Mouse (Mus musculus): ENCODE measurements at regions not wholly inside any gene's neighbourhood (a gene's known extent, or its start where the extent isn't known, plus 50 kb on each side); places are given as distances from the start of the nearest gene placed in this dataset.

DNA sequence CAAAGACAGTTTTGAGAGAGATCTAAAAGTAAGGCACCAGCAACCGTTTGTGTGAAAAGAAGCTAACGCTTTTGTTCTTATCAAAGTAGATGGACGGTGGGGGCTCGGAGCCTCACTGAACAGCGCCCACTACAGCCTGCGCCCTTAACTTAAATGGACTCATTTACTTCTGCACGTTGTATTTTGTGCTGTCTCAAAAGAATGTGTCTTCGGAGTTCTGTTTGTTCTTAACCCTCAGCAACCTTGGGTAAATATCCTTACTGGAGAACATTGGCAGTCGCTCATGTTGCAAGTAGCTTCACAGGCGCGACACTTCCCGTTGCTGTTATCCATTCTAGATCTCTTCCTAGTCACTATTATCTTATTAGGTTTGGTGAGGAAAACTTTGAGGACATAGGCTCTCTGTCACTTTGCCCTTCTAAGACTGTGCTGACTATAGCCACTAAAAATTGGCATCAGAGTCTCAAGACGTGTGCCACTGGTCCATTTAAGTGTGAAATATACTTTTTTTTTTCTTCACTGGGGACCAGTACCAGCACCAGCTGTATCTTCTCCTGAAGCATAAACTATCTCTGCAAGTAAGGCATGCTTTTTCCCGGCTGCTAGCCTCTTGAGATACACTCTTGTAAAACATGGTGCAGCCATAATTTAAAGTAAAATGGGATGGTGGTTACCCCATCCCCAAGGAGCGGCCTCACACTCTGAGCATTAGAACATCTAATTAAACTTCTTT lies 507.0 kb upstream of the Kif2a start:
- TF ChIP-seq MAFK (IDR thresholded peaks at IDR 0.05; ENCODE audit: insufficient read depth, low read depth, low read length) (no peak), ZNF384 (IDR thresholded peaks at IDR 0.05; ENCODE audit: low read depth, low read length) (no peak), ZC3H11A (IDR thresholded peaks at IDR 0.05; ENCODE audit: borderline replicate concordance, low read depth, low read length) (no peak), HCFC1 (IDR thresholded peaks at IDR 0.05; ENCODE audit: borderline replicate concordance, insufficient read depth, low read length) (no peak), CHD2 (IDR thresholded peaks at IDR 0.05; ENCODE audit: low read depth, low read length) (no peak)
- in situ Hi-C loops (cut with MboI; ENCODE audit: low sequenced_read_pairs in 2 of 2, unreplicated experiment in 2 of 2) = no loop called here

DNA sequence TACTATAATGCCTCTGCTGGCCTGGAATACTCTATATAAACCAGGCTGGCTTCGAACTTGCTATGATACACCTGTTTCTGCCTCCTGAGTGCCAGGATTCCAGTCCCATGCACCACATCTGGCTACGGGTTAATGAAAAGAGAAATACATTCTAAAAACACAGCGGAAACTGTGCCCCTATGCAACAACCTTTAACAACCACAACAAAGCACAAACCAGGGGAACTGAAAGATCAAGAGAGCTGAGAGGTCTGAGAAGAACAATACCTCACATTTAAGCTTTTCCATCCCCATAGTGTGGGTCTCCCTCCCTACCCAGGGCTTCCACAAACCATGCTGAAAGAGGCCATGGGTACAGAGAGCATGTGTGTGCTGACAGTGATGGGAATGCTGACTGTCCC lies 501.0 kb upstream of the Kif2a start:
- DNase-seq (ENCODE audit: low read depth, low spot score) = no peak
- TF ChIP-seq MAFK (IDR thresholded peaks at IDR 0.05; ENCODE audit: insufficient read depth, low read depth, low read length) (no peak), CHD2 (IDR thresholded peaks at IDR 0.05; ENCODE audit: low read depth, low read length) (no peak)
- Histone ChIP-seq H3K4me3 (ENCODE audit: insufficient read depth in 1 of 2, low read depth in 1 of 2, low read length in 2 of 2, poor library complexity in 1 of 2, severe bottlenecking in 1 of 2) (no peak overlapping the region), H3K27ac (ENCODE audit: insufficient read depth, low read depth, low read length, poor library complexity, severe bottlenecking) (no peak overlapping the region), H3K36me3 (ENCODE audit: control insufficient read depth, insufficient read depth, low read length, poor library complexity, severe bottlenecking) (no peaks in the 10 kb centered on the region), H3K9me3 (ENCODE audit: control insufficient read depth, insufficient read depth, low read depth, low read length) (no peaks in the 10 kb centered on the region), H3K4me1 (ENCODE audit: control insufficient read depth in 2 of 2, insufficient read depth in 2 of 2, low read length in 2 of 2, poor library complexity in 1 of 2) (no peaks in the 10 kb centered on the region), H3K9ac (ENCODE audit: insufficient read depth, low read depth, low read length, poor library complexity, severe bottlenecking) (no peak overlapping the region)
- in situ Hi-C loops (cut with MboI; ENCODE audit: low sequenced_read_pairs in 2 of 2, unreplicated experiment in 2 of 2) = no loop called here

More for the DNA sequence above, 507.0 kb upstream of the Kif2a start:
- no peak overlapping the region for H3K4me3 ChIP-seq (ENCODE audit: insufficient read depth in 1 of 2, low read depth in 1 of 2, low read length in 2 of 2, poor library complexity in 1 of 2, severe bottlenecking in 1 of 2)
- no peaks in the 10 kb centered on the region for H3K36me3 ChIP-seq (ENCODE audit: control insufficient read depth, insufficient read depth, low read length, poor library complexity, severe bottlenecking)
- peaks cover 0 to 1% of the 10 kb centered on the region in 2 experiments; a peak in 1 of 4 replicates for H3K4me1 ChIP-seq (ENCODE audit: control insufficient read depth in 2 of 2, insufficient read depth in 2 of 2, low read length in 2 of 2, poor library complexity in 1 of 2)
- no peak for DNase-seq (ENCODE audit: low read depth, low spot score)
- H3K27ac ChIP-seq (ENCODE audit: insufficient read depth, low read depth, low read length, poor library complexity, severe bottlenecking) = no peak overlapping the region
- H3K9me3 ChIP-seq (ENCODE audit: control insufficient read depth, insufficient read depth, low read depth, low read length) = no peaks in the 10 kb centered on the region
- H3K9ac ChIP-seq (ENCODE audit: insufficient read depth, low read depth, low read length, poor library complexity, severe bottlenecking) = no peak overlapping the region

DNA sequence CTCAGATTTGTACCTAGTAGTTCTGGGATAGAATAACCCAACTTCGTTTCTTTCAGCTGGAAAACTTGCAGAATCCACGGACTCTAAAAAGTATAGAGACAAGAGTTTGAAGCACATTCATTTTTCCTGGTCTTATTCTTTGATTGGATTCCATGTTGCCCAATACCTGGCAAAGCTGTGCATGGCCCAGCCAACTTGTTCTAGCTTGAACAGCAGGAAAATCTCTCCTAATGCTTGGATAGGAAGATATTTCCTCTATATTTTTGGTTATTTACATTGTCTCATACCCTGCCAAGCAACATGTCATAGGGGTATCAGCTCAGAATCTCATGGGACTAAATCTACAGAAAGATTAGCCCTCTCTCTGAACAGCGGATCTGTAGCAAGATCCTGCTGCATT lies 492.3 kb upstream of the Kif2a start:
- in situ Hi-C loops (cut with MboI; ENCODE audit: low sequenced_read_pairs in 2 of 2, unreplicated experiment in 2 of 2) = no loop called here

DNA sequence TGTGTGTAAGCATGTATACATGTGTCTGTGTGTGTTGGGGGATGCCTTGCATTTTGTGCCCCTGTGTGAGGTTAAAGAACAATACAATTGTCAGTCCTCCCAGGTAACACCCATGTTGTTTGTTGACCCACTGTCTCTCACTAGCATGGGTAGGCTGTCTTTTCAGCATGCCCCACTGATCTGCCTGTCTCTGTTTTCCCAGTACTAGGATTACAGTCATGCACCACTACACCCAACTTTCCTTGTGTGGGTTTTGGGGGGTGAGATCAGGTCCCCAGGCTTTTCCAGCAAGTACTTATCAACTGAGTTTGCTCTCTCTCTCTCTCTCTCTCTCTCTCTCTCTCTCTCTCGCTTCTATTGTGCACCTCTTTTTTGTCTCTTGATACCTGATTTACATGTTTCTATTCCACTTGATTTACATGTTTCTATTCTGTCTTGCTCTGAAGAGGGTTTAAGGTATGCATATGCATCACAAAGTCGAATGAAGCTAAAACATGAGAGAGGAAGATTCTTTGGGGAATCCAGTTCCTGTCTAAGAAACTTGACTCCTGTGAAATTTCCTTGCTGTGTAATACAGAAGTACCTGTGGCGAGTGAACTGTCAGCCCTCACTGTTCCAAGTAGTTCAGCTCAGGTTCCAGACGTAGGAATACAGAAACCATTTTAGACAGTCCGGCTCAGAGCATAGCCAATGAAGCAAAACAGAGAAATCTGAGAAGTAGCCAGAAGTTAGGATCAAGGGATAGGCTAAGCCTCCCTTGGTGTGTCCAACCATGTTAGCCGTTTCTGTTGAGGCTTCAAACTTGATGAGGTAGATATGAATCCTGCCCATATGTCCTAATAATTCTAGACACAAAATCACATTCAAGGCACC lies 491.6 kb upstream of the Kif2a start:
- Histone ChIP-seq H3K9me3 (ENCODE audit: control insufficient read depth, insufficient read depth, low read depth, low read length) (no peaks in the 10 kb centered on the region), H3K27ac (ENCODE audit: insufficient read depth, low read depth, low read length, poor library complexity, severe bottlenecking) (no peak overlapping the region), H3K9ac (ENCODE audit: insufficient read depth, low read depth, low read length, poor library complexity, severe bottlenecking) (no peak overlapping the region), H3K4me1 (ENCODE audit: control insufficient read depth in 2 of 2, insufficient read depth in 2 of 2, low read length in 2 of 2, poor library complexity in 1 of 2) (no peaks in the 10 kb centered on the region), H3K4me3 (ENCODE audit: insufficient read depth in 1 of 2, low read depth in 1 of 2, low read length in 2 of 2, poor library complexity in 1 of 2, severe bottlenecking in 1 of 2) (no peak overlapping the region), H3K36me3 (ENCODE audit: control insufficient read depth, insufficient read depth, low read length, poor library complexity, severe bottlenecking) (no peaks in the 10 kb centered on the region)
- TF ChIP-seq CHD2 (IDR thresholded peaks at IDR 0.05; ENCODE audit: low read depth, low read length) (no peak), ZC3H11A (IDR thresholded peaks at IDR 0.05; ENCODE audit: borderline replicate concordance, low read depth, low read length) (no peak), MAFK (IDR thresholded peaks at IDR 0.05; ENCODE audit: insufficient read depth, low read depth, low read length) (no peak), HCFC1 (IDR thresholded peaks at IDR 0.05; ENCODE audit: borderline replicate concordance, insufficient read depth, low read length) (no peak), ZNF384 (IDR thresholded peaks at IDR 0.05; ENCODE audit: low read depth, low read length) (no peak)
- in situ Hi-C loops (cut with MboI; ENCODE audit: low sequenced_read_pairs in 2 of 2, unreplicated experiment in 2 of 2) = no loop called here
- no peak for DNase-seq (ENCODE audit: low read depth, low spot score)

More for the DNA sequence above, 492.3 kb upstream of the Kif2a start:
- Histone ChIP-seq H3K36me3 (ENCODE audit: control insufficient read depth, insufficient read depth, low read length, poor library complexity, severe bottlenecking) (no peaks in the 10 kb centered on the region), H3K4me3 (ENCODE audit: insufficient read depth in 1 of 2, low read depth in 1 of 2, low read length in 2 of 2, poor library complexity in 1 of 2, severe bottlenecking in 1 of 2) (no peak overlapping the region), H3K4me1 (ENCODE audit: control insufficient read depth in 2 of 2, insufficient read depth in 2 of 2, low read length in 2 of 2, poor library complexity in 1 of 2) (no peaks in the 10 kb centered on the region), H3K9me3 (ENCODE audit: control insufficient read depth, insufficient read depth, low read depth, low read length) (no peaks in the 10 kb centered on the region), H3K9ac (ENCODE audit: insufficient read depth, low read depth, low read length, poor library complexity, severe bottlenecking) (no peak overlapping the region), H3K27ac (ENCODE audit: insufficient read depth, low read depth, low read length, poor library complexity, severe bottlenecking) (no peak overlapping the region)
- TF ChIP-seq CHD2 (IDR thresholded peaks at IDR 0.05; ENCODE audit: low read depth, low read length) = no peak
- TF ChIP-seq MAFK (IDR thresholded peaks at IDR 0.05; ENCODE audit: insufficient read depth, low read depth, low read length) = no peak
- TF ChIP-seq ZNF384 (IDR thresholded peaks at IDR 0.05; ENCODE audit: low read depth, low read length) = no peak
- no peak for TF ChIP-seq ZC3H11A (IDR thresholded peaks at IDR 0.05; ENCODE audit: borderline replicate concordance, low read depth, low read length)
- no peak for TF ChIP-seq HCFC1 (IDR thresholded peaks at IDR 0.05; ENCODE audit: borderline replicate concordance, insufficient read depth, low read length)
- no peak for DNase-seq (ENCODE audit: low read depth, low spot score)
